Mouse (Mus musculus): ENCODE results near the gene Nr2f1.
"Not testable (repeated sequence)": the region's sequence is repeated elsewhere in the genome, so short reads cannot be mapped to it uniquely, and the experiment has no call there.

Gene Nr2f1

GRCm38 (mm10) chr13:78199642-78200160 lies at the start of gene Nr2f1:
Gene Nr2f1 (minus strand): TSS chr13:78199757.
- DNase-seq = no peak

DNA sequence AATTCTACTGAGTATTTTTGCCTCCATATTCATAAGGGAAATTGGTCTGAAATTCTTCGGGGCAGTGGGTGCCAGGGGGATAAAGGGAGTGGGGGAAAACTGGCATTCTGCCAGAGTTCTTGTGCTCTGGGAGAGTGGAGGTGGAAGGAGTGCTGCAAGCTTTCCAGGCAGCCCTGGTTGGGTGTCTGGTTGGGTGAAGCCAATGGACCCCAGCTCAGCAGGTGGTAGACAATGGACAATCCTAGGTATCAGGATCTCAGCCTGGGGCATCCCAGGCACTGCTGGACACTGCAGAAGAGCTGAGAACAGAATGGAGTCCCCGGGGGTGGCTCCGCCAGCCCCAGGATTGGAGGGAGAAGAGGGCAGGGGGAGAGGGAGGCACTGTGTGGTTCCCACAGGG lies 22.1 kb upstream of the Nr2f1 start:
- DNase-seq = no peak

DNA sequence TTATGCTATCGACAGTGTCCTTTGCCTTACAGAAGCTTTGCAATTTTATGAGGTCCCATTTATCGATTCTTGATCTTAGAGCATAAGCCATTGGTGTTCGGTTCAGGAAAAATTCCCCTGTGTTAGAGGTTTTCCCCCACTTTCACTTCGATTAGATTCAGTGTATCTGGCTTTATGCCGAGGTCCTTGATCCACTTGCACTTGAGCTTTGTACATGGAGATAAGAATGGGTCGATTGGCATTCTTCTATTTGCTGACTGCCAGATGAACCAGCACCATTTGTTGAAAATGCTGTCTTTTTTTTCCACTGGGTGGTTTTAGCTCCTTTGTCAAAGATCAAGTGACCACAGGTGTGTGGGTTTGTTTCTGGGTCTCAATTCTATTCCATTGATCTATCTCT lies 20.7 kb upstream of the Nr2f1 start:
- DNase-seq = not testable (repeated sequence)

DNA sequence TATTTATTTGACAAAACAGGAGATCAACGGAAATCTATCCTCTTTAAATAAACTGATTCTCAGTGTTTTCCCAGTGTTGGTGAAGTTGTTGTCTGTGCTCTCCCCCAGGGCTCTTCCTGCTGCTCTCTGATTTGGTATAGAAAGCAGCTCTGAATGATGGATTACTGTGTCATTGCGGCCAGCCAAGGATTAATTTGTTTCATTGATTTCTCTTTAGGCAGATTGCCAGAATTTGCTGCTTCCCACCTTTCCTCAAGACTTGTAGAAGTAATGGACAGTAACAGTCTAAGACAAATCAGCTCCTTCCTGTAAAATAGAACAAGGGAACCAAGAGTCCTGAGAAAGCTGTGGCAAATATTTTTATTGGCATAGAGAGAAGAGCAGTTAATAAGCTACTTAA lies 15.7 kb upstream of the Nr2f1 start:
- DNase-seq = no peak

DNA sequence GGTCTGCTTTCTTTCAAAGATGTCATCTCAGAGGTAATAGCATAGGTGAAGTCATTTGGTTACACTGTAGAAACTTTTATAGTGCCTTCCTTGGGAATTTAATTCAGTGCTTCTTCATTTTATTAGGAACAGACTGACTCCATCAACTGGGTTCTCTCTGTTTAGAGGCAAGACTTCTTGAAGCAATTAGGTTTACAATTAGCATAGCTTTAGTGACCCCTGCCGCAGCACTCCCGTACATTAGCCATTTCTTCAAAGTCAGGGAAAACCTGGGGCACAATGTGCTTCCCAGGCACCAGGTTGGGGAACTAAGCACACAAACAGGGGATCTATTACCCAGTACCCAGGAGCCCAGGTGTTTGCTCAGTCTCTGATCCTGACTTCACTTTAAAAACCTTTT lies 13.6 kb upstream of the Nr2f1 start:
- DNase-seq = no peak

DNA sequence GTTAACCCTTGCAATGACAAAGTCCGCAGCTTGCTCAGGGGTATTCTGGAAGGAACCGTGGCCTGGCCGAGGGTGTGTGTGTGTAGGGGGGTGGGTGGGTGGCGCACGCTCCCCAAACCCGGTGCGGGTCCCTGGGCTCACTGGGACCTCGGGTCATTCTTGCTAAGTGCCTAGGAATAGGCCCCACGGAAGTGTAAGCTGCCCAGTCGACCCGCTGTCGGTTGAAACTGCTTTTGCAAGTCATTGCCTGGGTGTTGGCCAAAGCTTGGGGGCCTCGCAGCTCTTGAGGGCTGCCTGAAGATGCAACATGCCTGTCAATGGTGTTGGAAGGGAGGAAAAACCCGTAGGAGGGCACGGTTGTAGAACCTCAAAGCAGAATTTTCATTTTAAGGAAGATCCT lies 12.6 kb upstream of the Nr2f1 start:
- no peak for DNase-seq

DNA sequence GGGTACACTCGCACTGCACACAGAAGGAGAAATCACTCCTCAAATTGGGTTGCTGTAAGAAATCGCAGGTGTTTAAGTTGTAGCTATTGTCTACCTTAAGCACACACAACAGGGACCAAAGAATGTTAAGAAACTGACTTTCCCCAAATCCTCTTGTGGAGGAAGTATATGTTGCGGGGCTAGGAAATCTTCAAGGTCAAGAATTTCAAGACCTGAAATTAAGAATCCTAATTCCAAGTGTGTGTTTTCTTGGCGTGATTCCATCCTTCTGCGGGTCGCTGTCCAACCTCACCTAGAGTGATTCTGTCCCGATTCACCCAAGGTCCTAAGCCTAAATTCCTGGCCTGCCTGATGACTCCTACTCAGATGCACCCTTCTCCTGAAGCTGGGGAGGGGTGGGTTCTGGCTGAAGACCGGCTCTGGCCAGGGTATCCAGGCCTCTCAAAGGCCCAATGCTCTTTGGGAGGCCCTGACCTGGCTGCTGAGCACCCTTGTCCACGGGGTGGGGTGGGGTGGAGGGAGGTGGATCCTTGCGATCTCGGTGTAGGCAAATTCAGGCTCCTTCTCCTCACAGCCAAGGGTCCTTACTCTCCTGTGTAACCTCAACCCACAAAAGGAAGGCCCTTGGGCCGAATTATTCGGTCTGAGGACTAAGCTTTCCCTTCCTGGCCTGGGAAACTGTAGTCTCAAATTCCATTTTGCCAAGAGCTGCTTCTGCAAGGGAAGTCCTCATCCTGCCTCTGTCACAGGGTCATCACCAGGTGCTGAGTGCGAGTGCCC lies 11.9 kb upstream of the Nr2f1 start:
- no peak for DNase-seq

DNA sequence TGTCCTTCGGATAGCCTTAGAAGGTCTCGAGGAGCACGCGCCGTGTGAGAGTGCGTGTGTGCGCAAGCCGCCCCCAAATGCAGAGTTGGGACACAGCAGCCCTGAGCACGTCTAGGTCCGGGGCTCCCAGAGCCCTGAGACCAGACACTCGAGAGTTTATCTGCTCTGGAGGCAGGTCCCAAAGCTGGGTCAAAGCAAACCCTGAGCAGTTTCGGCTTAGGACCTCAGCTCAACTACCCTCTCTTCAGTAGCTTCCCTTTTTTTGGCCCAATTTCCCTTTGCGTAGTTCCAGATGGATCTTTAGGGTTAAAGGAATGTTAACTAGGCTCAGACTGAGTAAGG lies 11.2 kb upstream of the Nr2f1 start:
- DNase-seq = no peak

- no peak for DNase-seq
Observed at GRCm38 (mm10) chr13:78210029-78210747, 10.6 kb upstream of the Nr2f1 start.

DNA sequence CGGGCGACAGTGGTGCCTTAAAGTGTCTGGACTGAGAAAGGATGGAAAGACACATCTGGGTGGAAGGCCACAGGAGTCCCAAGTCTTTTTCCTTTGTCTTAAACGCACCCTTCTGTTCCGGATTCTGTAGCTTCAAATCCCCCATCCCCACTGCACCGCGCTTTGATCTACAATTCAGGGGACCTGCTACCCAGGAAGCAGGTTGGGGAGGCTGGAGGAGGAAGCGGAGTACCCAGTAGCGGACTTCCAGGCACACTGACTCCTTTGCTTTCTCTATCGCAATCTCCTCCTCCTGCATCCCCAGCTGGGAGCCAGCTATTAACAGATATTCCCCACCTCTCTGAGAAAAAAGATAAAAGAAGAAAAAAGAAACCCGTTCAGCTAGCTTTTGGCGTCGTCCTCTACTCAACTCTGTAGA lies 10.1 kb upstream of the Nr2f1 start:
- no peak for DNase-seq

DNA sequence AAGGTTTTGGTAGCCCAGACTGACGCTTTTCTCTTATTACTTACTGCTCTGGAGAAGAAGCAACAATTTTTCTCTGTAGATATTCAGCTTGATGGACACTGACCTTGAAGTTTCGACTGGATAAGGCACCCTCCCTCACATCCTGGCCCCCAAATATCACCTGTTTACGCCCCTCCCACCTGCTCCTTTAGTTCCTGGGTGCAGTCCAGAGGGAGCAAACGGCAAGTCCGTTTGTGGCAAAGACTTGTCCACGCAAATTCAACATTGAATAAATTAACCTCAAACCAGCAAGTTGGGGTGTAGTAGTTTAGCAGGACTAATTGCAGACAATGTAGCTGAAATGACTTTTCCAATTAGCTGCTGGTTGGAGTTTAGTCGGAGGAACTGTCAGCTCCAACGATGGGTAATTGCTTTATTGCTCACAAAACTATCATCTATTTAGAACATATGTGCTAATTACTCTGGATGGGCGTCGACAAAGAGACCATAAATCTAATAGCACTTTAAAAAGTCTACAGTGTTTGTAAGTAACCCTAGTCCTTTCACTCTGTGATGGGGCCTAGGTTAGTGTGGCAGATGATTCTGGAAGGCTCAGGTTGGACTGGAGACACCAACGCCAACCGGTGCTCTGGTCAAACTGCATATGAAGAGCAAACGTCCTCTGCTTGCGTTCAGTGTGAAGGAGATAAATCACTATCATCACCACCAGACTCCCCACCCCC lies 9.3 kb upstream of the Nr2f1 start:
- DNase-seq = no peak

DNA sequence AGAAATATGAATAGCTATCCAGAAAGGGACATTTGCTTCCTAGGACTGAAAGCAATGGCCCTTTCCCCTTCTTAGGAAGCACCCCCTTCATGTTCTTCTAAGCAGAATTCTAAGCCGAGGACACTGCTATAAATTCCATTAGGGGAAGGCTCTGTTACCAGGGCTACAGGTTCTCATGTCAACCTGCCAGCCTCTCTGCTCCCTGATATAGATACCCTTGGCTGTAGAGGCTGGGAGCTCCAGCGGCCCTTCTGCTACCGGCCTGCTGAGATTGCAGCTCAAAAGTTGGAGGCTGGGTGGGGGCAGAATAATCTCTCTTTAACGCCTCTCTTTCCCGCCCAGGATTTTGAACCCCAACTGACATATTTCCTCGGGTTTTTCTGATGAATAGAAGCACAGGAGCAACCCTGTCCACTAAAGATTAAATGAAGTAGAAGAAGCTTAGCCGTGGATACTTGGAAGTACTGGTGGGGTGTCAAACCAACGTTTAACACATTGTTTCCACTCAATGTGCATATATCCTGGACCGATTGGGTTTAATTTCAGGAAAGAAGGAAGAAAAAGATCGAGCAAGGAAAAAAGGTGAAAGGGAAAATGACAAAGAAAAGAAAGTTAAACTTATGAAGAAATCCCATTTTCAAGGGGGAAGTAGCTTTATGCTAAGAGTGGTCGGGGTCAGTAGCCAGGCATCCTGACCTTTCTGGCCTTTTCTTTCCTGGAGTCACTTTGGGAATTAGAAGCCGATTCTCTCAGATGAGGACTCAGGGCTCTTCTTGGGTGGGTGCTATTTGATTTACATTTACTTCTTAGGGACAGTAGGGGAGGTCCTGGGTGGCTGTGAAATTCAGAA lies 8.5 kb upstream of the Nr2f1 start:
- no peak for DNase-seq

GRCm38 (mm10) chr13:78206891-78207430 lies 7.4 kb upstream of the Nr2f1 start:
- DNase-seq = no peak

GRCm38 (mm10) chr13:78205426-78205825 lies 5.9 kb upstream of the Nr2f1 start:
- no peak for DNase-seq

GRCm38 (mm10) chr13:78203348-78204061 lies 3.9 kb upstream of the Nr2f1 start:
- no peak for DNase-seq

GRCm38 (mm10) chr13:78202574-78203347 lies 3.2 kb upstream of the Nr2f1 start:
- DNase-seq = no peak

DNA sequence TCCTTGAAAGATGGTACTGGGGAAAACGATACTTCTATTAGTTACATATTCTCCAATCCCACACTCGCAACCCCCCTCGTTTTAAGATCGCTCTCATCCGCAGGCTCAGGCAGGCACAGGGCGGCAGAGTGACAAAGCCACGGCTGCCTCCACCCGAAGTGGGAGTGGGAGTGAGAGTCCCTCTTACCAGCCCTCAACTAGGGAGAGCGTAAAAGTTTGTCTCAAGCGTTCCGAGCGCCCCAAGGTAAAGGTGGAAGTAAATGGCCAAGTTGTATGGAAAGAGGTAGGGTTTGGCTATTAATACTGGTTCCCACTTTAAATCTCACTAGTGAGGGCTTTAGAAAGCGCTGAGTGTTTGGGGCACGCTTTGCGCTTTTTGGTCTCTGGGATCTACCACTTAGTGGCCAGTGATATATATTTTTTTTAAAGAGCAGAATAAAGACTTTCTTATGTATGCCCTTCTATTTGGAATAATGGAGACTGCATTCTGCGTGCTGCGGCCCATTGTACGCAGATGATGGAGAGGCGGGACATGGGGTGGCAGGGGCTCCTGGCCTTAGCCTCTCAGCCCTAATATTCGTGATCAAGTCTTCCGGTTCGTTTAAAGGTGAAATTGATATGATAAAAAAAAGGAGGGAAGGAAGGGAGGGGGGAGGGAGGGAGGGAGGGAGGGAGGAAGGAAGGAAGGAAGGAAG lies 2.5 kb upstream of the Nr2f1 start:
- DNase-seq = no peak

DNA sequence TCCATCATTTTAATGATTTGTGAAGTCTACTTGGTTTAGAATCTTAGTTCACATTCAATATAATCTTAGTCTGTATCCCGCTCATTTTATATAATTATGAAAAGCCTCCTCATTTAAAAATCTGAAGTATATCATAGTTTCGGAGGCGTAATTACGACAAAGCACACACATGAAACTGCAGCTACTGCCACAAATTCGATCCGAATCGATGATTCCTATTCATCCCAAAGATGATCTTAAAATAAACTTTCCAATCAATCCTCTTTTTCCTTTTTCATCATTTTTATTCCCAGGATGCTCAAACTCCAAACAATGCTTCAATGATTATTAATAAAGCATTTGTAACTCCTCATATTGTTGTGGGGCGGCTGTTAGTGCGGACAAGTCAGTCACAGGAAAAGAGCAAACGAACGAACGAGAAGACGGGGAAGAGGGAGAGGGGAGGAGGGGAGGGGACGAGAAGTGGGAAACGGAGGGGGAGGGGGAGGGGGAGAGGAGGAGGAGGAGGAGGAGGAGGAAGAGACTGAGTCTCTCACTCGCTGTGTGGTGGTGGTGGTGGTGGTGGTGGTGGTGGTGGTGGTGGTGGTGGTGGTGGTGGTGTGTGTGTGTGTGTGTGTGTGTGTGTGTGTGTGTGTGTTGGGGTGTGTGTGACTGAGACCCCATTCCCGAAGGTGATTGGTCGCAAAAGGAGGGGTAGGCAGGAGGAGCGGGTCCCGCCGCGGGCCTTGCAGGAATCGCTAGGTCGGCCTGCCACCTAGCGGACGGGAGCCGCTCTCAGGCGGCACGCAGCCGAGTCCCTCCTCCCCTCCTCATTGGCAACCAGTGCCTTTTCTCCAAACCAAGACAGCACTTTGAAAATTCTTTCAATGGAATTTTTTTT lies 1.7 kb upstream of the Nr2f1 start:
- DNase-seq = peak; percentile 82

- DNase-seq = no peak
Observed at GRCm38 (mm10) chr13:78200407-78200806, 850 bp upstream of the Nr2f1 start.
